Mouse (Mus musculus) embryo, embryonic 10.5 days (tissue): Measurements from ENCODE around the gene Katnbl1.

Source experiments
- DNase-seq: peaks from one replicate; pipeline ENCODE4 v3.0.0-alpha.2; 2015; ENCODE audit warnings: low spot score

The Katnbl1 gene

DNA sequence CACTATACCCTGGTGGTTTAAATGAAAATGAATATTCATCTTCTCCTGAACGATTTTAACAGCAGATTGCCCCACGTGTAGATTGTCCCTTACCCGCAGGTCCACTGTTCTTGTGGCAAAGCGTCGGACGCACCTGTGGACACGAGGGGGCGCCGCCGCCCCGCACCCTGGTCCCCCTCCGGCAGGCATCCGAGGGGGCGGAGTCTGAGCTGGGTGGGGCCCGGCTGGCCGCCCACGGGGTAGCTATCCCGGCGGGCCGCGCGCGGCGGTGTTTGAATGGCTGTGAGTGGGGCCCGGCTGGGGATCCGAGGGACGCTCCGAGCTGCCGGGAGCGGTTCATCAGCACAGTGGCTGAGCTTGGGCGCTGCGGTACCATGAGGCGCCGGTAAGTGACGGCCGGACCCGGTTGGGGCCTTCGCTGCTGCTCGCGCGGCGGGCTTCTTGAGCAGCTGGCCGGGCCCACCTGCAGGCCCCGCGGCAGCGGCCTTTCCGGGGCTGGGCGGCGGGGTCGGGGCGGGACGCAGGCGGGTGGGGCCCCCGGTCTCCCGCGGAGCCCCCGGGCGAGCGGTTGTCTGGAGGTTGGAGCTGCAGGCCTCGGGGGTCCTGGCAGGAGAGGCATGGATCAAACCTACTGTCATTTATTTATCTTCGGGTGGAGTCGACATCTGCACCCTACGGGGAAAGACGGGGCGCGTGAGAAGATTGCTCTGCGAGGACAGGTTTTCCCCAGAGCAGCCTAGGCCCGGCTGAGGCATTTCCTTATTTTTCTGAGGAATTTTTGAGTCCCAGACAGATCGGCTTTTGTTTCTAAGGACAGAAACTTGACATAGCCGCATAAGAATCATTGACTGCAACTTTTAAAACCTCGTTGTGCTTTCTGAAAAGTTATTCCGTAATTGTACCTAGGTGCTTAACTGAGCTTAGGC is at the start of gene Katnbl1:
TSS of gene Katnbl1 (plus strand) at position 239 of the 926 bp plus-strand sequence.
- peak; percentile 96 for DNase-seq

DNA sequence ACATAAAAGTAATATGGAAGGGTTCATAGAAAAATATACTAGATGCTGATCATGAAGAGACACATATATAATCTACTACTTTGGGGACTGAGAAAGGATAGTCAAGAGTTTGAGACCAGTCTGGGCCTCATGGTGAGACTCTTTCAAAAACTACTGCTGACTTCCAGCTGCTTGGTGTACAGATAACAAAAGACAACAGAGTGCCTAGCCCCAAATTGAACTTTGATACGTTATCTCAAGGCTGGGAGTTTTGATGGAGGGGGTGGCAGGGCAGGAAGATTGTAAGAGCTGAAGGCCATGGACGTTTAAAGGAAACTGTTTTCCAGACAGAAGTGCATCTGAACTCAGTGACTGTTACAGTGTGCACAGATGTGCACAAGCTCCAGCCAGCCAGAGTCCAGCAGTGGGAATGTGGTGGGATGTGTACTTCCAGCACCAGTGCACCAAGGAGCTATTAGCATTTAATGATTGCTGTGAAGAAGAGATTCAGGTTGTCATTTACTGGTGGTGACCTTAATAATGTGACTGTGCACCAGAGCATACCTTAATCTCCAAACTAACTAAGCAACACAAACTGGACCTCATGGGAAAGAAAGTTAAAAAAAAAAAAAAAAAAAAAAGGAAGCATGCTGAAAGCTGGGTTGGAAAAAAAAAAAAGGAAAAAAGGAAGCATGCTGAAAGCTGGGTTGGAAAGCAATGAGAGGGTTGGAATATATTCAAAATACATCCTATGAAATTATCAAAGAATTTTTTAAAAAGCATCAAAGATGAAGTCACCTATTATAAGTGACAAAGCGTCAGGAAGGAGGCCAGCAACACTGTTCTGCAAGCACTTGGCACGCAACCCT is 46.7 kb upstream of the Katnbl1 start:
- DNase-seq = no peak

- no peak for DNase-seq
These were observed 41.8 kb upstream of the Katnbl1 start for GRCm38 (mm10) chr2:112337211-112337610.

- DNase-seq = peak; percentile 2
These were observed 39.3 kb upstream of the Katnbl1 start for GRCm38 (mm10) chr2:112339736-112340135.

GRCm38 (mm10) chr2:112341117-112341516 is 37.9 kb upstream of the Katnbl1 start:
- no peak for DNase-seq

DNA sequence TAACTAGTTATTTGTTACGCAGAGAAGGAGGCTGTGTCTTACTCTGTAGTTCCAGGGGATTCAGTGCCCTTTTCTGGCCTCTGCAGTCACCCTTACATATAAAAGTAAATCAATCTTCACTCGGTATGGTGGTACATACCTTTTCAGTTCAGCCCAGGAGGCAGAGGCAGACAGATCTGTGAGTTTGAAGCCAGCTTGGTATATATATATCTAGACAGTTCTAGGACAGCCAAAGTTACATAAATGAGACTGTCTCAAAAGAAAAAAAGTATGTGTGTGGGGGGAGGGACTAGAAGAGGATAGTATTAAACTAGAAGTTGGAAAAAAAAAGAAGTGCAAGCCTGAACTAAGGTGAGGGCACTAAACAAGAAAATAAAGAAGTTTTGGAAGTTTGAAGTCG is 30.8 kb upstream of the Katnbl1 start:
- no peak for DNase-seq

- DNase-seq = no peak
These were observed 25.1 kb upstream of the Katnbl1 start for GRCm38 (mm10) chr2:112353685-112354455.

DNA sequence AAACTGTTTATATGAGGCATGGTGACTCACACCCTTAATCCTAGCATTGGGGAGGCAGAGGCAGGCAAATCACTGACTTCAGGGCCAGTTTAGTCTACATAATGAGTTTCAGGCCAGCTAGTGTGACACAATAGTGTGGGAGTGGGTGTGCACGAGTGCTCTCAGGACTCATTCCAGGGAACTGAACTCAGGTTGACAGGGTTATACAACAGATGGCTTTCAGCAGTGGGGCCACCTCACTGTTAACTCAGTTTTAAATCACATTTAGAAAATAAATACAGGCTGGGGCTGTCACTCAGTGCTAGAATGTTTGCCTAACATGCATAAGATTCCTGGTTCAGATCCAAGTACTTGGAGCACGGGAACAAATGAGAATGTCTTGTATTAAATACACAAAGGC is 19.4 kb upstream of the Katnbl1 start:
- no peak for DNase-seq

GRCm38 (mm10) chr2:112360012-112360780 is 18.8 kb upstream of the Katnbl1 start:
- DNase-seq = no peak

DNA sequence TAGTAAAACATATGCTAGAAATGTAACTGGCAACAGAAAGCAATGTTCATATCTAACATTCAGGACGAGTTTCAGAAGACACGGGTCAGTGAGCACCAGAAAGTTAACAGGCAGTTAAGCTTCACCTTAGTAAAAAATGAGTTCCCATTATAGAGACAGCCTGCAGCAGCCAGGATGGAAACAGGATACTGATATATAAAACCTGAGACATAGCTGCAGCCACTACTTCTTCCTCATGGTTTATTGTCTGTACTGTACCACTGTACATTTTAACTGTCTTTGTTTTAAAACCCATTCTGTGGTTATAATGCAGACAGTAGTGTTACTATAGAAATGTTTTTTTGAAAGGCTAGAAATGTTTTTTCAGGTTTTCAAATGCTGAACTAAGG is 18.2 kb upstream of the Katnbl1 start:
- no peak for DNase-seq

DNA sequence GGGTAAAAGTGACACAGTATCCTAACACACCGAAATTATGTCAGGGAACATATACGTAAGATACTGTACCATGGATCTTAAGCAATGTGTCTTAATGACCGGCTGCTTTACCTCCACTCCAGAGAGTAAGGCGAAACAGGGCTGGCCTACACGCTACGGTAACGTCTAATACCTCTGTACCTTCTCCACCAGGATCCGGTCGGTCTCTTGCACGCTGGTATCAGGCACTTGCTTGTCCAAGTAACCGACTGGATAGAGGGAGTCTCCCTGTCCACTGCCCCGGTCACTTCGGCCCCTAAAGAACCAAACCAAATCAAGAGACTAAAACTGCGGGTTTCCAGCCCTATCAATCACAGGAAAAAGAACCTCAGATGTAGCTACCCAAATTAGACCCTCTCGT is 11.8 kb upstream of the Katnbl1 start:
- peak; percentile 9 for DNase-seq

DNA sequence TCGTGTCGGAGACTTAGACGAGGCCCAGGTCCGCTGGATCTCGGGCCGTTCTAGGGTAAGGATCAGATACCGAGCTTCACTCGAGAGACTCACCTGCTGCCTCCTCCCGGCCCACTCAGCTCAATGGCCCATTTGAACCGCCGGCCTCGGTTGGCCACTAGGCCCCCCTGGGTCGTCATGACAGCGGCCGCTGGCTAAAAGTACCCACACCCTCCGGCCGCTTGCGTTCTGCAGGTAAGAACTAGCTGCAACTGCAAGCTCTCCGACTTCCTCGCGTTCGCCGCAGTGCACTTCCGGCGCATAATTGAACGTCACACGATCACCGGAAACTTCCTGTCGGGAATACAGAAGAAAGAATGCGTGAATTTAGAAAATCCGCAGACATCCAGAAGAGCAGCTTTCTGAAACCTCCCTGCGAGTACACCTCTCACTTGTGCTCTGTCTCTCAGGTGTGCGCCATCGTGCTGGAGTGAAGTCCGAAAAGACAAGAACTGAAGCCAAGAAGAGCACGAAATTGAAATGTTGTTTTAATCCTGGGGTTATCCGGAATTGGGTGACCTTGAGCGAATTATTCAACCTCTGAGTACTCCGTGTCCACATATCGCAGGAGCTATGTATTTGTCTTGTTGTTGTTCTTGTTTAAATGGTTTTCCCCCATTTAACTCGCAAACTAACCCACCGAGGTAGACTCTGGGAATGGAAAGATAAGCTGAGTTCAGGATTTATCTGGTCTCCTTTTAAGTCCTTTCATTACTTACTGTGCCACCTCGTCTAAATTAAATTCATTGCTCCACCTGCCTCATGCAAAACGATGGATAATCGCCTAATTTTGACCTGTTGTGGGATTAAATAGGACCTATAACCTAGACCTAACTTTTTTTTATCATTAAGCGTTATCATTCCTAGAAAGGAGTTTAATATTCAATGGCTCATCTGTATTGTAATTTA is 11.0 kb upstream of the Katnbl1 start, which contains the start of gene Emc4:
TSS of gene Emc4 (minus strand) at position 302 of the 948 bp plus-strand sequence.
- peak; percentile 95 for DNase-seq

GRCm38 (mm10) chr2:112369941-112370340 is 9.1 kb upstream of the Katnbl1 start:
- DNase-seq = no peak

- no peak for DNase-seq
These were observed 5.9 kb upstream of the Katnbl1 start for GRCm38 (mm10) chr2:112373141-112373540.

DNA sequence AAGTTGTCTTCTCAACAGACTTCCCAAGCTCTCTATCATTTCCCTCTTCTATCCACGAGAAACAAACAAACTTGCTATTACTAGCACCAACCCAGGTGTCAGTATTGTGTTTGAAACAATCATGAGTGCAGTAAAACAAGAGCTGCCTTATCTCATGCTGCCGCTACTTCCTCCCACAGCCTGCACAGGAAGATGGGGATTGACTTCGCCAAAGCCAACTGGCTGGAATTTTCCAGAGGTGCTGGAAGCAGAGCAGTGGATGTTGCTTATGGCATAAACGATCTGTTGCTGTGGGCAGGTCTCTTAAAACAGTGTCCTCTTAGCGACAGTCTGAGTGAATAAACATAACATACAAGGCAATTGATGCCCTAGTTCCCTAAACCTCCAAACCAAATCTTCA is 4.4 kb upstream of the Katnbl1 start:
- DNase-seq = no peak

DNA sequence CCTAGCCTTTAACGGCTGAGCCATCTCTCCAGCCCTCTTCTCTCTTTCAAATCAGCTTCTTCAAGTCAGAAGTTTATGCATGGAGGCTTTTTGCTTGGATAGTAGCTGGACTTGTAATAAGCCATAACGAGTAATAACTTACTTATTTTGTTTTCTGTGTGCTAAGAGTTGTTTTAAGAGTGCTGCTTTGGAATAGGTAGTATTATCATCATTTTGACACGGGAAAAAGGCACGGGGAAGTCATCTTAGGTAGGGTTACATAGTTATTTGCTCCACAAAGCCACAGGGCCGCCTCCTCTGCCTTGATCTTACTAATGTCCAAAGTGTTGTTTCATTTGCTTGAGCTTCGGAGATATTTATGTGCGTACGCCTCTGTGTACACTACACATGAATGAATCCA is 1.1 kb downstream of the Katnbl1 start:
- DNase-seq = peak; percentile 7

DNA sequence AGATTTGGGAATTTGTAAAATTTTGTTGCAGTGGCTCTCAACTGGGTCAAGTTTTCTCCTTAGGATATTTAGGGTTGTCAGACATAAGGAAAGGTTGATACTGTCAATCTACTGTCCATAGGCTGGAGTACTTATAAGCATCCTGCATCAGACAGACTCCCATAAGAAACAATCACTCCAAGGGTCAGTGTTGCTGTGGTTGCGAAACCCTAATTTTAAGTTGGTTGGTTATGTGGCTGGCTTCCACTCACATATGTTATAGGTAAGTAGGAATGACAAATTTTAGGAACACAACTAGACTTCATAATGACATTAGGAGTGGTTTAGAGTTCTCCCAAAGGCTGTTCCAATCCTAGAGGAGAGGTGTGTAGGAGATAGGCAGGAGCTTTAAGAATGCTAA is 2.2 kb downstream of the Katnbl1 start:
- DNase-seq = no peak

- DNase-seq = no peak
These were observed 11.8 kb downstream of the Katnbl1 start for GRCm38 (mm10) chr2:112390843-112391242.

DNA sequence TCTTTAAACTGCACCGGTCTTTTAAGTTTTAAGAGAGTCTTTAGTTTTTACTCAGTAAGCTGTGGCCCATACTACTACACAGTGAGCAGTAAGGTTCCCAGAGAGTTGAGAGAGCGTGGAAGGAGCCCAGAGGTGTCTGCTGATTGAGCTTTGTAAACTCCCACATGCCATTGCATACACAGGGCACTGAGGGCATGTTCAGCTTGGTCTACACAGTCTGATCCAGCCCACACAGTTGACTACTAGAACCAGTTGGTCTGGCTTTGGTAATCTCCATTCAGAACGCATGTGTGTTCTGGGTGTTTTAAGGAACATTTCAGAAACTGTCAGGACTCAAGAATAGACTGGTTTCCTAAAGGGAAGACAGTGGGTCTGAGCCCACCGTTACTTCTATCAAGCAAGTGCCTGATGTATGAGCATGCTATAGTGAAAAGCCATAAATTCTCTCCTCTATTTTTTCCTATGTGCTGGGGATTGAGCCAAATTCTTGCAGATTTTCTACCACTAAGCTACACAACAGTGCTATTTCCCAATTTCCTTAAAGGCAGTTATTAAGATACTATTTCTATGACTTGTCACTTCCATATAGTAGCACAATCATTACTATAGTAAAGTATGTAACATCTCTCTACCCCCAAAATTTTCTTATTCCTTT is 12.5 kb downstream of the Katnbl1 start:
- DNase-seq = no peak

- no peak for DNase-seq
These were observed 13.7 kb downstream of the Katnbl1 start for GRCm38 (mm10) chr2:112392689-112393088.
